Mouse (Mus musculus) embryonic facial prominence, embryonic 14.5 days (tissue): ENCODE measurements around the gene Esrrb. TPM values are rescaled to one million over a fixed set of nuclear protein-coding genes. Genes with fewer than 3 reads are reported as not detected.

Source experiments
- ATAC-seq: fragments of 200-750 bp; cut with Nextera tagmentation; 2 replicates; pipeline ENCODE4 v1.8.0; 2017; ENCODE audit warnings: low read depth, moderate number of reproducible peaks, moderate TSS enrichment
- DNase-seq: peaks from one replicate; pipeline ENCODE4 v3.0.0-alpha.2; 2015; ENCODE audit warnings: low spot score
- H3K27ac ChIP-seq: fragments of 300-500 bp; sonication (generic); replicated peaks from 2 replicates; pipeline ENCODE4 v1.5.1; 2014; ENCODE audit warnings: low read depth, mild to moderate bottlenecking, low read length, moderate library complexity
- H3K27me3 ChIP-seq: fragments of 300-500 bp; sonication (generic); replicated peaks from 2 replicates; pipeline ENCODE4 v1.6.1; 2014; ENCODE audit warnings: low read length; ENCODE audit not compliant: control insufficient read depth, insufficient read depth
- H3K36me3 ChIP-seq: fragments of 300-500 bp; sonication (generic); 2 replicates; pipeline ENCODE4 v1.6.1; 2014; ENCODE audit warnings: low read length, mixed read lengths; ENCODE audit not compliant: control insufficient read depth, insufficient read depth
- H3K4me1 ChIP-seq: fragments of 300-500 bp; sonication (generic); 2 replicates; pipeline ENCODE4 v1.6.1; 2014; ENCODE audit warnings: antibody characterized with exemption, low read length; ENCODE audit not compliant: control insufficient read depth, insufficient read depth
- H3K4me2 ChIP-seq: fragments of 300-500 bp; sonication (generic); 2 replicates; pipeline ENCODE4 v1.6.1; 2014; ENCODE audit warnings: low read depth, mild to moderate bottlenecking, low read length, moderate library complexity, mixed read lengths
- H3K4me3 ChIP-seq: fragments of 300-500 bp; sonication (generic); 2 replicates; pipeline ENCODE4 v1.5.1; 2014; ENCODE audit warnings: low read depth, mild to moderate bottlenecking, low read length
- H3K9ac ChIP-seq: fragments of 300-500 bp; sonication (generic); 2 replicates; pipeline ENCODE4 v1.6.1; 2014; ENCODE audit warnings: low read depth, mild to moderate bottlenecking, low read length, moderate library complexity, mixed read lengths
- H3K9me3 ChIP-seq: fragments of 300-500 bp; sonication (generic); 2 replicates; pipeline ENCODE4 v1.6.1; 2016; ENCODE audit warnings: low read length; ENCODE audit not compliant: control insufficient read depth
- WGBS: fragments of 180-500 bp; shearing (Covaris S2); extraction: QIAGEN DNeasy Blood & Tissue Kit; methylation state at CpG from one replicate; pipeline ENCODE4 v1.1.7; 2014; 5-methylcytosine and 5-hydroxymethylcytosine counted together
- polyA plus RNA-seq: library from polyadenylated mRNA; unstranded; fragments of >200 nt; fragmentation: Nextera tagmentation; extraction: Ambion mirVana; gene quantifications from 2 replicates; pipeline ENCODE4 v1.2.1, GENCODE M21; 2014

Esrrb gene
- polyA plus RNA-seq, 1 experiment from 2014 or later, result 0.67 TPM

GRCm38 (mm10) chr12:86509295-86510279, 148.7 kb downstream of the Esrrb start:
- DNase-seq (no peak), ATAC-seq (peak; percentile 50; the same call in 1 of the 2 replicates)
- 33% methylated on average over 13 of the region's 13 CpGs for WGBS
- Histone ChIP-seq H3K36me3 (no peaks in the 10 kb centered on the region), H3K4me1 (no peaks in the 10 kb centered on the region), H3K4me3 (no peak overlapping the region), H3K9me3 (no peaks in the 10 kb centered on the region), H3K27me3 (no peaks in the 10 kb centered on the region), H3K27ac (no peak overlapping the region), H3K9ac (no peak overlapping the region), H3K4me2 (no peak overlapping the region)

GRCm38 (mm10) chr12:86512335-86512734, 151.4 kb downstream of the Esrrb start:
- no peaks in the 10 kb centered on the region for H3K9me3 ChIP-seq
- no peak overlapping the region for H3K4me3 ChIP-seq
- DNase-seq, result no peak
- no peak overlapping the region for H3K4me2 ChIP-seq
- ATAC-seq, result no peak
- WGBS, result 76% methylated on average over 3 of the region's 3 CpGs
- H3K27ac ChIP-seq, result no peak overlapping the region
- no peaks in the 10 kb centered on the region for H3K4me1 ChIP-seq
- no peaks in the 10 kb centered on the region for H3K36me3 ChIP-seq
- no peaks in the 10 kb centered on the region for H3K27me3 ChIP-seq
- no peak overlapping the region for H3K9ac ChIP-seq

DNA sequence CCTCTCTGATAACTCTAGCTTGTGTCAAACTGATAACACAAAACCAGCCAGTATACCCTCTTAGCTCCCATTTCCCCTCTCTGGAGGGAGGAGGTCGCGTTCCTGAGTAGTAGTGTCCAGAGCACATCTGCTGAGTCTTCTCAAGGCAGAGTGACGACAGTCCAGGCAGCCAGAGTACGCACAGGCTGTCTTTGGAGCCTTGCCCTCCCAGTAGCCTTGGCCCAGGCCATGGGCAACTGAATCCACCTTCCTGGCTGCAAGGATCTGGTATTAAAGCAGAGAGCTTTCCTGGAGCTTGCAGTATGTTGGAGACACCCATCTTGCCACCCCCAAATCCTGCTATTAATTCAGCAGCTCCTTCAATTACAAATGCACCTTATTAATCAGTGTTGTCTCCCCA, 152.7 kb downstream of the Esrrb start:
- Histone ChIP-seq H3K27me3 (no peaks in the 10 kb centered on the region), H3K9me3 (no peaks in the 10 kb centered on the region), H3K4me1 (no peaks in the 10 kb centered on the region), H3K36me3 (no peaks in the 10 kb centered on the region), H3K9ac (no peak overlapping the region), H3K27ac (no peak overlapping the region), H3K4me2 (no peak overlapping the region), H3K4me3 (no peak overlapping the region)
- ATAC-seq (no peak), DNase-seq (no peak)
- WGBS, result 78% methylated on average over 4 of the region's 4 CpGs

DNA sequence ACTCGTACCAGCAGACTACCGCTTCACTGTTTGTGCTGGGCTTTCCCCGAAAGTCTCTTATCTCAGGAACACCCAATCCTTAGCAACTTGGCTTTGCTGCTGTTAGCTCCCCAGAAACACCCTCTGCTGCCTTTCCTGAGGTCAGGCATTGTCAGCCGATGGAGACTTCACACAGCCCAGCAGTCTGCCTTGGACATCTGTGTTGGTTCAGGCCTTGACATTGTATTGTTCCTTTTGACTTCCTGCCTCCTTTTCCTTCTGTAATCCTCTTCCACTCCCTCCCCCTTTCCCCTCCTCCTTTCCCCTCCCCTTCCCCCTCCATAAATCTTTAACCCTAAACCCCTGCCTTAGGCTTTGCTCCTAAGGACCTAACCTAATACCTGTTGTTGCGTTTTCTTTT, 155.7 kb downstream of the Esrrb start:
- Histone ChIP-seq H3K27ac (no peak overlapping the region), H3K4me1 (no peaks in the 10 kb centered on the region), H3K4me2 (no peak overlapping the region), H3K27me3 (0 out of 2 replicates have a peak, but pooled peaks cover 3% of the 10 kb centered on the region), H3K4me3 (no peak overlapping the region), H3K9ac (no peak overlapping the region), H3K9me3 (no peaks in the 10 kb centered on the region), H3K36me3 (no peaks in the 10 kb centered on the region)
- WGBS, result 66% methylated on average over 5 of the region's 5 CpGs
- DNase-seq (no peak), ATAC-seq (no peak)

DNA sequence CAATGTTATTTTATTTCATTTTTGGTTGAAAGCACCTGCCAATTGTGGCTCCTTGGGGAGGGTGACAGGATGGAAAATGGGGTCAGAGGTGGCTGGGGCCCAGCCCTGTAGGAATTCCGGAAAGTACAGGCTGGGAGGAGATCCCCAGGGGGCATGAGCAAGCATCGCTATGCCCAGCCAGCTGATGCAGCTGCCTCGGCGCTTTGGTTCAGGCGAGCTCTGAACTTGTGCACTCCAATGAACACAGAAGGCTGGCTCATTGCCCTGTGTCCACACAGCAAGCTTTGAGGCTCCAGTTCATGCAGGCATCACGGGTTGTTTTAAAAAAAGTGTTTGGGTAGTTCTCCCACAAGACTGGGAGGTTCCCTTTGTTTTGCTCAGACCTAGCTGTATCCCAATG, 156.8 kb downstream of the Esrrb start:
- H3K9ac ChIP-seq, result no peak overlapping the region
- no peak overlapping the region for H3K4me2 ChIP-seq
- DNase-seq (peak; percentile 18), ATAC-seq (no peak)
- H3K36me3 ChIP-seq, result no peaks in the 10 kb centered on the region
- no peak overlapping the region for H3K27ac ChIP-seq
- H3K9me3 ChIP-seq, result no peaks in the 10 kb centered on the region
- H3K4me3 ChIP-seq, result no peak overlapping the region
- H3K4me1 ChIP-seq, result no peaks in the 10 kb centered on the region
- WGBS, result 33% methylated on average over 6 of the region's 6 CpGs
- H3K27me3 ChIP-seq, result 0 out of 2 replicates have a peak, but pooled peaks cover 3% of the 10 kb centered on the region

DNA sequence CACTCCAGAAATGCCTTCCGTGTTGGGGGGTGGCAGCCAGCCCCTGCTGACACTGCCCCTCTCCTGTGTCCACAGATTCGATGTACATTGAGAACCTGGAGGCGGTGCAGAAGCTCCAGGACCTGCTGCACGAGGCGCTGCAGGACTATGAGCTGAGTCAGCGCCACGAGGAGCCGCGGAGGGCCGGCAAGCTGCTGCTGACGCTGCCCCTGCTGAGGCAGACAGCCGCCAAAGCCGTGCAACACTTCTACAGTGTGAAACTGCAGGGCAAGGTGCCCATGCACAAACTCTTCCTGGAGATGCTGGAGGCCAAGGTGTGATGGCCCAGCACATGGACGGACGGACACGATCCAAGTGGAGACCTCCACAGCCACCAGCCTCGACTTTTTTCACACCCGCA, 157.8 kb downstream of the Esrrb start:
- no peak overlapping the region for H3K4me3 ChIP-seq
- H3K4me1 ChIP-seq, result no peaks in the 10 kb centered on the region
- H3K9ac ChIP-seq, result no peak overlapping the region
- ATAC-seq (no peak), DNase-seq (peak; percentile 44)
- no peaks in the 10 kb centered on the region for H3K9me3 ChIP-seq
- H3K36me3 ChIP-seq, result no peaks in the 10 kb centered on the region
- no peak overlapping the region for H3K27ac ChIP-seq
- 0 out of 2 replicates have a peak, but pooled peaks cover 3% of the 10 kb centered on the region for H3K27me3 ChIP-seq
- H3K4me2 ChIP-seq, result no peak overlapping the region
- 24% methylated on average over 16 of the region's 18 CpGs for WGBS

DNA sequence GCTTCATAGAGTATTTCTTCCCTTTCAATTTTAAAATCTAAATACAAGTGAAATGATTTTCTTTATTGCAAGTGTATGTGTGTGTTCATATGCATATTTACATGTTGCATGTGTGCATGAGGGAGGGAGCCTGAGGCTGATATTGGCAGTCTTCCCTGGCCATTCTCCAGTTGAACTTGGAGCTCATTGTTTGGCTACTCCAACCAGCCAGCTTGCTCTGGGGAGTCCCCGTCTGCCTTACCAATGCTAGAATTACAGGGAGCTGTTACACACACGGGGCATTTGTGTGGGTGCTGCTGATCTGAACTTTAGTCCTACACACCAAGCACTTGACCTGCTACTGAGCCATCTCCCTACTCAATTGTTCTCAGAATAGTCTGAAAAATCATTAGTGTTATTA, 173.4 kb downstream of the Esrrb start:
- Histone ChIP-seq H3K4me1 (no peaks in the 10 kb centered on the region), H3K27me3 (no peaks in the 10 kb centered on the region), H3K9me3 (no peaks in the 10 kb centered on the region), H3K36me3 (no peaks in the 10 kb centered on the region), H3K4me3 (no peak overlapping the region), H3K4me2 (no peak overlapping the region), H3K27ac (no peak overlapping the region), H3K9ac (no peak overlapping the region)
- WGBS, result 48% methylated on average over 2 of the region's 2 CpGs
- peak; percentile 24 for DNase-seq
- no peak for ATAC-seq

- no peaks in the 10 kb centered on the region for H3K4me1 ChIP-seq
- no peaks in the 10 kb centered on the region for H3K9me3 ChIP-seq
- no peak overlapping the region for H3K4me3 ChIP-seq
- no peak; the same call in 1 of the 2 replicates for ATAC-seq
- no peak overlapping the region for H3K9ac ChIP-seq
- peak; percentile 34 for DNase-seq
- no peak overlapping the region for H3K4me2 ChIP-seq
- H3K27ac ChIP-seq, result no peak overlapping the region
- no peaks in the 10 kb centered on the region for H3K27me3 ChIP-seq
- no peaks in the 10 kb centered on the region for H3K36me3 ChIP-seq
Measured at GRCm38 (mm10) chr12:86537799-86538198, 176.9 kb downstream of the Esrrb start.

- Histone ChIP-seq H3K36me3 (no peaks in the 10 kb centered on the region), H3K27me3 (no peaks in the 10 kb centered on the region), H3K4me1 (no peaks in the 10 kb centered on the region), H3K9me3 (no peaks in the 10 kb centered on the region), H3K9ac (no peak overlapping the region), H3K4me3 (no peak overlapping the region), H3K27ac (no peak overlapping the region), H3K4me2 (no peak overlapping the region)
- no peak for ATAC-seq
- peak; percentile 48 for DNase-seq
- 61% methylated on average over 4 of the region's 4 CpGs for WGBS
Measured at GRCm38 (mm10) chr12:86538711-86539110, 177.8 kb downstream of the Esrrb start.
